Mouse (Mus musculus): ENCODE measurements around the gene Acpp.
A peak's percentile ranks its signal among the peaks of the same experiment; 100 is the strongest.

Gene Acpp

DNA sequence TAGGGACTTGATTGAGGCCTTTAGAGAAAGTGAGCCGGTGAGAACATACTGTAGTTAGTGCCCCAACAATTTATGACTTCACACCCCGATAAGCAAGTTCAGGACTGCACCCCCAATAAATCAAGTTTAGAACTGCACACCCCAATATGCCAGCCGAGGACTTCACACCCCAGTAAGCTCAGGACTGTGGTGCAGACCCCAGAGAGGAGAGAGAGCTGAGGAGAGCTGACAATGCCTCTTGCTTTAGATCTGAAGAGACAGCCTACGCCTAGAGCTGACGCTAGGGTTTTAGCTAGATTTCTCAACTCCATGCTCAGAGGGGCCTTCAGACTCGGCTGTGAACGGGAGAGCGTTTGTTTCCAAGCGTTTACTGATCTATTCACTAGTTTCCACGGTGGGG lies 32.7 kb downstream of the Acpp start:
- DNase-seq = no peak

GRCm38 (mm10) chr9:104304376-104304775 lies 33.2 kb downstream of the Acpp start:
- no peak for DNase-seq

GRCm38 (mm10) chr9:104300569-104300968 lies 37.0 kb downstream of the Acpp start:
- DNase-seq = no peak

DNA sequence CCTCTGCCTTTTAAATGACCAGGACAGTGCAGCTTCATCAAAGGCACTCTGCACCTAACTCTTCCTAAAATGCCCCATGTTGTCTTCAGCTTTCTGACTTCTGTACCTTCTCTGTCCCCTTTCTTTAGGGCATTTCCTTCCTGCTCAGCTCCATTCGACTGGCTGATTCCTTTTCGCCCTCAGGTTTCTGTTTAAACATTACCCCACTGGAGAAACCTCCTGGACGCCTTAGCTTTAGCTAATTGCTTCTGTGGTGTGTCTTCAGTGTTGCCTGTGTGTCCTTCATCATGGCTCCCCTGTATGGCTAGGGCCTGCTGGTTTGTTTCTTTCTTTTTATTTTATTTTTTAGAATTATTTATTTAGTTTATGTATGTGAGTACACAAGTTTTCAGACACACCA lies 40.5 kb downstream of the Acpp start:
- DNase-seq = no peak

- no peak for DNase-seq
These were observed 52.6 kb downstream of the Acpp start for GRCm38 (mm10) chr9:104284934-104285333.

GRCm38 (mm10) chr9:104282536-104282935 lies 55.0 kb downstream of the Acpp start:
- DNase-seq = no peak

GRCm38 (mm10) chr9:104281737-104282136 lies 55.8 kb downstream of the Acpp start:
- no peak for DNase-seq

DNA sequence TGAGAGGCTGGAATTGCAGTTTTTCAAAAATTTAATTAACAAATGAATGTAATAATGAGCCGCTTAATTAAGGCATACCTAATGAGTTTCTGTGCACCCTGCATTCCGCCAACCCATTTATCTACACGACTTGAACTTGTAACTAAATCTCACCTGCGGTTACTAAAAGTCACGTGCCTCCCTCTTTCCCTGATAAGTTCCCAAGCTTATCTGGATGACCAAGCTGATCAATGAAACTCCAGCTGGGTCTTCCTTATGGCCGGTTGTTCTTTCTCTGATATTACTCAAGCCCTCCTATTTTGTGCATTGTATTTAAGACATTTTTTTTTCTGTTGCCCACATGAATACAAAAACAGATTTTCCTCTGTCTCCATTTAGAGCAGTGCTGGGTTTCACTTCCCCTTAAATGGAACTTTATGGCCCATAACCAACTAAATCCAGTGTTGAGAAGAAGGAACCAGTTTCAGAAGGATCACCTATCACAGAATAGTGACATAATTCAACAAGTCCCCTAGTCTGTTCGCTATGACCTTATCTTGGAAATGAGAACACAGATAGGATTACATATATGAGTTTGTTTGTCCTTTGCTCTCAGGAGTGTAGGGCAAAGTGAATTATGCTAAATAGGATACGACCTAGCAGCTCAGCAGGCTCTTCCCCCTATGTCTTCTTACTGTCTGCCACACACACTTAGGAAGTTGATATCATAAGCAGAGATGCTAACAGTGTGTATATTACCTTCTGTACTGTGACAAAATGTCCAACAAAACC lies 56.6 kb downstream of the Acpp start:
- DNase-seq = no peak

GRCm38 (mm10) chr9:104277528-104278162 lies 59.9 kb downstream of the Acpp start:
- DNase-seq = peak in 1 of 2 experiments; percentile 16

- no peak for DNase-seq
These were observed 62.3 kb downstream of the Acpp start for GRCm38 (mm10) chr9:104275084-104275785.

DNA sequence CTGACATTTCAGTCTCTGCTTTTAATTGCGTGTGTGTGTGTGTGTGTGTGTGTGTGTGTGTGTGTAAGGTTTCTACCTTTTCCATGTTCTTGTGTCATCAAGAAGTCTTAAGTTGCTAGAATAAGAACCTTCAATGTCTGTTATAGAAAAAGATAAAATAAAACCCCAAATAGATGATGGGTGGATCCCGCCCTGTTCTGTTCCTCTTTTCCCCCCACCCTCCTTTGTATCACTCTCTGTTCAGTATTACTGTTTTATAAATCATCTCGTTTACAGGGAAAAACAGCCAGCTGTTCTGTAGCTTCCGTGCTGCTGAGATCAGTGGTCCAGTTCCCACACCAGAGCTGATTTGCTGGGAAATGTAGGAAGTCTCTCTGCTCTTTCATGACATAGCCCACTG lies 65.5 kb downstream of the Acpp start:
- DNase-seq = no peak

DNA sequence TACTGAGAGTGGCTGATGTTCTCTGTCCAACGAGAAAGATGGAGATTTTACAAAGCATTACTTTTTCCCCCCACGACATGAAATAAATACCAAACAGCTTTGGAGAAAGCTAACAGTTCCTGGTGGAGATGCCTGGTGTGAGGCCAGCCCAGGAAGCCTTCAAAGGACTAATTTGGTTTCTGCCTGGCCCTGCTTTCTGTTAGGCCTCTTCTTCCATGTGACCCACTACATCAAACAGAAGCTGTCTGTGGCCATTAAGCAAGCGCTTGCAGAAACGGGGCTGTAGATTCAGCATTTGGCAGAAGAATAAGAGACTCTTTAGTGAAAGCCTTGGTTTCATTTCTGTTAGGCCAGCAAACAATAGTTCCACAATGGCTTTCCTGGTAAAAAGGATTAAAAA lies 65.9 kb downstream of the Acpp start:
- DNase-seq = no peak

- no peak for DNase-seq
These were observed 67.6 kb downstream of the Acpp start for GRCm38 (mm10) chr9:104269944-104270343.

- no peak for DNase-seq
These were observed 68.1 kb downstream of the Acpp start for GRCm38 (mm10) chr9:104269349-104269871.

- DNase-seq = no peak
These were observed 73.0 kb downstream of the Acpp start for GRCm38 (mm10) chr9:104264567-104264966.

DNA sequence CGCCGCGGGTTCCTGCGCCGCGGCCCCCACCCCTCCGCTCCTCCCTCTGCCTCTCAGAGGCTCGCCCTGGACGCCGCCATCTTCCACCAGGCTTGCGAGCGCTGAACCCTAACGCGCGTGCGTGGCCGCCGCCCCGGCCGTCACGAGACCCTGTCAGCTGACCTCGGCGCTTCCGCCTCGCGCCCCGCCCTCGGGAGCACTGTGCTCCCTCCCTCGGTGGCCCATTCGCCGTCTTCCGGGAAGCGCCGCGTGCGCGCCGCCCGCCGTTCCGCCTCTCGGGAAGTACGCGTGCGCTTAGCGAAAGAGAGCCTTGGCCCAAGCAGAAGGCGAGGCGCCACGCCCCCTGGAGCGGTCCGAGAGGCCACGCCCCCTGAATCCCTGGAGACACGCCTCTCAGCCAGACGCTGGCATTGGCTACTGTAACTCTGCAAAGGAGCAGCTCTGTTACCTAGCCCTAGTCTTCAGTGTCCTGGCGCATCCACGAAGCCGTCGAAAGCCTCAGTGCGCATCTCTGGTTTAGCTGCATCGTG lies 74.7 kb downstream of the Acpp start, which contains the start of gene Dnajc13:
Gene Dnajc13 (minus strand): TSS at position 108 of the 530 bp plus-strand sequence.
- DNase-seq = peak; percentile 96 to 99

GRCm38 (mm10) chr9:104262016-104262762 lies 75.4 kb downstream of the Acpp start:
- peak in 1 of 2 experiments; percentile 52 for DNase-seq

DNA sequence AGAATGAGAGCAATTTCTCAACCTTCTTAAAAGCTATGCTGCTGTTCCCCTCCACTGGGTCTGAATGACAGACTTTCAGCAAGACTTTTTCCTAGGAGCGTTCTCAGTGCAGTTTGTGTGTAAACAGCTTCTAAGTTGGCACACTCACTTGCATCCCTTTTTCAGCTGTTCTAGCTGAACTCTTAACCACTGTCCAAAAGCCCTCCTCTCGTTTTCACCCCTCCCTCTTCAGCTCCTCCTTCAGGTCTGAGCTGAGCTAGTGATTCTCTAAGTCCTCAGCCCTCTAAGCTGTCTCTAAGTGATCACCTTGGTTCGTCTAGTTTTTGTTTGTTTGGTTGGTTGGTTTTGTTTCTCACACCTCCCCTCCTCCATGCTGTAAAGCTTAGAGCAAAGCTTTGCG lies 77.2 kb downstream of the Acpp start:
- no peak for DNase-seq

DNA sequence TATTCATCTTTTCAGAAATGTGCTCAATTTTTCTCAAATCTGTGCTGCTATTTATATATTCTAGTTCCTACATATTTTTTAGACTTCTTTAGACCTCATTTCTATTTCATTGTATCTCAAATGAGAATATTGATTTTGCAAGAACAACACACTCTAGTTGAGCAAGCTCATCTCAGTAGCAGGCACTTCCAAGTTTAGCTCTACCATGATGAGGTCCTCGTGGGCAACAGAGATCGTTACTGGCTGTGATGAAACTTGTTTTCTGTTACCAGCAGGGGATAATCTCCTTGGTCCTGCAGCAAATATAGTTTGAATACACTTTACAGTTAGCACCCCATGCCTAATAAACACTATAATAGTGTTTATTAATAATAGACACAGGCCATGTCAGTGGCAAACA lies 81.5 kb downstream of the Acpp start:
- DNase-seq = no peak

GRCm38 (mm10) chr9:104254408-104255180 lies 83.0 kb downstream of the Acpp start:
- DNase-seq = peak; percentile 24 to 27

DNA sequence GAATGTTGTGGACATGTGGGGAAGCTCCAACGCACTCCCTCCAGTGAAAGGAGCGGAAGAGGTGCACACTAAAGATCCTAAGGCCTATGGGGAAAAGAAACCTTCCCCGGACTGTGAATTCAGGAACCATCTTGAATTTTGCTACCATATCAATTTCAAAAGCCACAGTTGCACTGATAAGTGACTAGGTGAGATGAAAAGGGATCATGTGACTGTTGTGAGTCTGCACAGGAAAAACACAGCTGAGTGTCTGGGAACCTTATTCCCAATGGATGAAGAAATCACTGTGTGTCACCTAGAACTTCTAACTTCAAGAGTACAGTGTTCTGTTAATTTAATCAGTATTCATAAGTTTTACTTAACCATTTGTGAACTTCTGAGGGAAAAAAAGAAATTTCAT lies 84.9 kb downstream of the Acpp start:
- no peak for DNase-seq

DNA sequence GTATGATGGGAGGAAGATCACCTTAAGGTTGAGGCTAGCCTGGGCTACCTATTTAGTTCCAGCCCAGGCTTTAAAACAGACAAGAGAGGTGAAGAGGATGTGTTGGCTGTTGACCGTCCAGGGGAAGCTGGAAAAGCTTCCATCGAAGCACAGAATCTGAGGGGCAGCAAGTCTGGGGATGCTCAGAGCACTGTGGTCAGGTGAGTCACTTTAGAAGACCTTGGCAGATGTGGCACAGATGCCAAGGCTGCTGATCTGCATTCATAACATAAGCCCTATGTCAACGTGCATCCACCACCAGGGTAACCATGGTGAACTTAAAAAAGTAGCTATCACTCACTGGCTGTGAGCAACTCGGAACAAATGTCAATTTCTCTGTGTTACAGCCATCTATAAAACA lies 85.9 kb downstream of the Acpp start:
- no peak for DNase-seq
